Mouse (Mus musculus) ES-E14 (cell line): ENCODE measurements around the gene Dnajc25. TPM values are rescaled to one million over a fixed set of nuclear protein-coding genes. Genes with fewer than 3 reads are reported as not detected.

Experiments
- DNase-seq: peaks from one replicate; pipeline ENCODE4 v3.0.0-alpha.2; 2013; ENCODE audit warnings: low read depth, low spot score
- H3K27ac ChIP-seq: 2 replicates; pipeline ENCODE4 v1.5.1; 2012; ENCODE audit warnings: low read depth, mild to moderate bottlenecking, low read length, moderate library complexity, mixed read lengths; ENCODE audit not compliant: poor library complexity, insufficient read depth, severe bottlenecking
- H3K36me3 ChIP-seq: 2 replicates; pipeline ENCODE4 v1.6.1; 2012; ENCODE audit warnings: mild to moderate bottlenecking, low read length, moderate library complexity, mixed read lengths; ENCODE audit not compliant: control insufficient read depth, poor library complexity, insufficient read depth, severe bottlenecking
- H3K4me1 ChIP-seq, 2 experiments: fragments of 150-350 bp in 1 of 2; sonication (generic) in 1 of 2; 2 replicates each; pipeline ENCODE4 v1.6.1; 2012; ENCODE audit warnings: low read length in 2 of 2, mild to moderate bottlenecking in 1 of 2, mixed read lengths in 1 of 2; ENCODE audit not compliant: control insufficient read depth in 2 of 2, insufficient read depth in 2 of 2, poor library complexity in 1 of 2
- H3K4me3 ChIP-seq, 2 experiments: fragments of 150-350 bp in 1 of 2; sonication (generic) in 1 of 2; 2 replicates each; pipeline ENCODE4 v1.5.1; 2012; ENCODE audit warnings: low read length in 2 of 2, low read depth in 1 of 2, mild to moderate bottlenecking in 1 of 2, mixed read lengths in 1 of 2; ENCODE audit not compliant: insufficient read depth in 1 of 2, poor library complexity in 1 of 2, severe bottlenecking in 1 of 2
- H3K9ac ChIP-seq: 2 replicates; pipeline ENCODE4 v1.6.1; 2012; ENCODE audit warnings: low read depth, mild to moderate bottlenecking, low read length, mixed read lengths; ENCODE audit not compliant: poor library complexity, insufficient read depth, severe bottlenecking
- H3K9me3 ChIP-seq: fragments of 150-350 bp; sonication (generic); 2 replicates; pipeline ENCODE4 v1.6.1; 2012; ENCODE audit warnings: low read depth, mild to moderate bottlenecking, low read length; ENCODE audit not compliant: control insufficient read depth, insufficient read depth
- CHD2 ChIP-seq: IDR thresholded peaks from 2 replicates; pipeline ENCODE4 v1.6.1; 2014; ENCODE audit warnings: mild to moderate bottlenecking, low read depth, low read length, inconsistent platforms
- HCFC1 ChIP-seq: IDR thresholded peaks from 2 replicates; pipeline ENCODE4 v1.6.1; 2012; ENCODE audit warnings: low read length, inconsistent platforms, borderline replicate concordance; ENCODE audit not compliant: insufficient read depth
- MAFK ChIP-seq: IDR thresholded peaks from 2 replicates; pipeline ENCODE4 v1.6.1; 2014; ENCODE audit warnings: mild to moderate bottlenecking, low read depth, low read length, inconsistent platforms; ENCODE audit not compliant: insufficient read depth
- ZC3H11A ChIP-seq: IDR thresholded peaks from 2 replicates; pipeline ENCODE4 v1.6.1; 2012; ENCODE audit warnings: low read depth, mild to moderate bottlenecking, inconsistent platforms, low read length, borderline replicate concordance
- ZNF384 ChIP-seq: IDR thresholded peaks from 2 replicates; pipeline ENCODE4 v1.6.1; 2012; ENCODE audit warnings: low read depth, low read length, inconsistent platforms
- in situ Hi-C, 2 experiments: fragments of 600-800 bp; cut with MboI; formaldehyde crosslinking; loops; one replicate each; pipeline ENCODE4 v1.15.1; 2025; ENCODE audit warnings: low sequenced_read_pairs in 2 of 2, inconsistent platforms in 1 of 2; ENCODE audit not compliant: unreplicated experiment in 2 of 2
- total RNA-seq: library from RNA; depleted of rRNA; stranded (reverse); fragments of 300-350 nt; gene quantifications from 2 replicates; pipeline ENCODE4 v1.2.3, GENCODE M21; 2012

Gene Dnajc25
- total RNA-seq, 1 experiment = 12.0 TPM

DNA sequence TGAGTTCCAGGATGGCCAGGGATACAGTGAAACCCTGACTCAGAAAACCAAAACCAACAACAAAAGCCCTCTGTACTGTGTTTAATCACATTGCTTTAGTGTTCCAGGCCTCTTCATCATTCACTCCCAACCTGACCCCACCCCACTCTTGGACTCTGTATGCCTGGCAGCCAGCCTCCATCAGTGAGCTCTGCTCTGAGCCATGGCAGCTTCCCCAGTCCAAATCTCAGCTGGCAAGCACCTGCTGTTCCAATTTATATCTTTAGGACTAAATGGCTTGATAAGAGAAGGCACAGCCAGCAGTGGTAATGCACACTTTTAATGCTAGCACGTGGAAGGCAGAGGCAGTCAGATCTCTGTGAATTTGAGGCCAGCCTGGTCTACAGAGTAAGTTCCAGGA, 29.7 kb upstream of the Dnajc25 start:
- H3K4me3 ChIP-seq = no peak overlapping the region
- in situ Hi-C loops = no loop called here
- TF ChIP-seq ZC3H11A (no peak), CHD2 (no peak), MAFK (no peak), HCFC1 (no peak), ZNF384 (no peak)

DNA sequence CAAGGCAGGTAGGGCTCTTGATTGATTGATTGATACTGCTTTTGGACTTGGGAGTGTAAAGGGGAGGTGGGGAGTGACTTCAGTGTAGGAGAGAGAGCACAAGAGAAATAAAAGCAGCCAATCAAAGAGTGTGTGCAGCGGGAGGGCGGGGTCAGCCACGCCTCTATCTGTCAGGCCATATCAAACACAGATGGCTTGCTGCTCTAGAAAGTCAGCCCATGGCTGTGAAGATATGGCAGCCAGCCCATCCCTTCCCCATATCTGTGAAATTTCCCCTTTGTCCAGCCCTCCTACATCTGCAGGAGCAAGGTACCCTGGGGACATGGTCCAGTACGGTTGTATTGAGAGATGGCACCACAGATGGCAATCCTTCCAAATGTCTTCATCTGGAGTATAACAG, 24.2 kb upstream of the Dnajc25 start:
- Histone ChIP-seq H3K4me3 (no peak overlapping the region), H3K36me3 (no peaks in the 10 kb centered on the region; the same call in 1 of the 2 replicates), H3K4me1 (no peaks in the 10 kb centered on the region), H3K9me3 (no peaks in the 10 kb centered on the region), H3K9ac (no peak overlapping the region), H3K27ac (no peak overlapping the region)
- in situ Hi-C loops = no loop called here
- TF ChIP-seq ZC3H11A (no peak), HCFC1 (no peak), MAFK (no peak), CHD2 (no peak), ZNF384 (no peak)
- no peak for DNase-seq

More for the DNA sequence above, 29.7 kb upstream of the Dnajc25 start:
- H3K9ac ChIP-seq = no peak overlapping the region
- no peak overlapping the region for H3K27ac ChIP-seq
- no peaks in the 10 kb centered on the region; the same call in 1 of the 2 replicates for H3K36me3 ChIP-seq
- DNase-seq = no peak
- H3K4me1 ChIP-seq = no peaks in the 10 kb centered on the region
- H3K9me3 ChIP-seq = no peaks in the 10 kb centered on the region

DNA sequence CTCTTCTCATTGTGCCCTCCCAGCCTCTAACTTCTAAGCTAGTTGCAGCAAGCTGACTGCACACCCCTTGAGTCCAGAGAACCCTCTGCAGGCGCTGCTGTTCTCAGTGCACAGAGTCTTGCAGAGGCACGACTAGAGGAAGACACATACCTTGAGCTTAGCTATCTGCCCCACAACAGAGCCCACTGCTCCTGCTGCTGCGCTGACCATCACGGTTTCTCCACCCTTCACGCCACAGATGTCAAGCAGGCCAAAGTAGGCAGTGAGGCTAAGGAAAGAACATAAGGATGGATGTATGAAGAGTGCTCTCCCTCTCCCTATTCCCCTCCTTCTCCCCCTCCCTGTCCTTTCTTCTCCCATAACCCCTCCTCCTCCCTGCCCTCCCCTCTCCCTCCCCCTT, 19.2 kb upstream of the Dnajc25 start:
- TF ChIP-seq CHD2 (no peak), MAFK (no peak)
- no peak overlapping the region for H3K4me3 ChIP-seq
- H3K9ac ChIP-seq = no peak overlapping the region
- H3K36me3 ChIP-seq = no peaks in the 10 kb centered on the region; the same call in 1 of the 2 replicates
- no peaks in the 10 kb centered on the region for H3K4me1 ChIP-seq
- H3K9me3 ChIP-seq = no peaks in the 10 kb centered on the region
- H3K27ac ChIP-seq = no peak overlapping the region
- no peak for DNase-seq
- in situ Hi-C loops = no loop called here

DNA sequence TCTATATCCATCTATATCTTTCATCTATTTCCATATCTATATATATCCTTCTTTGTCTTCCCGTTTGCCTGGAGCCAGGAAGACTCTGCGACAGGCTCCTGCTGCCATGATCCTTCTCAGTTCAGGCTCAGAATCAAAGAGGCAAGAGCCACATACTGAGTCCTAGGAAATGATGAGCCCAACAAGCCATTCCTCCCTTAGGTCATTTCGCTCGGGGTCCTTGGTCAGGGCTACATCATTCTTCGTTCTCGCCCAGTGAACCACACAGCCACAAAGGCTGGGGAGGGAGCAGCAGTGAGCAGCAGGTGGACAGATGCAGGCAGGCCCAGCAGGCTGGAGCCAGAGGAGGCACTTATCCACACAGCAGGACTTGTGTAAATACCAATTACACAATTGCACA, 13.4 kb upstream of the Dnajc25 start:
- peaks cover 0 to 5% of the 10 kb centered on the region in 2 experiments; a peak in 1 of 4 replicates for H3K4me1 ChIP-seq
- H3K36me3 ChIP-seq = peaks cover 5% of the 10 kb centered on the region; the same call in 1 of the 2 replicates
- H3K27ac ChIP-seq = no peak overlapping the region
- in situ Hi-C loops = no loop called here
- no peaks in the 10 kb centered on the region for H3K9me3 ChIP-seq
- no peak overlapping the region for H3K4me3 ChIP-seq
- no peak for TF ChIP-seq CHD2
- TF ChIP-seq ZNF384 = no peak
- TF ChIP-seq ZC3H11A = no peak
- no peak for TF ChIP-seq MAFK
- TF ChIP-seq HCFC1 = no peak
- H3K9ac ChIP-seq = no peak overlapping the region
- DNase-seq = no peak

DNA sequence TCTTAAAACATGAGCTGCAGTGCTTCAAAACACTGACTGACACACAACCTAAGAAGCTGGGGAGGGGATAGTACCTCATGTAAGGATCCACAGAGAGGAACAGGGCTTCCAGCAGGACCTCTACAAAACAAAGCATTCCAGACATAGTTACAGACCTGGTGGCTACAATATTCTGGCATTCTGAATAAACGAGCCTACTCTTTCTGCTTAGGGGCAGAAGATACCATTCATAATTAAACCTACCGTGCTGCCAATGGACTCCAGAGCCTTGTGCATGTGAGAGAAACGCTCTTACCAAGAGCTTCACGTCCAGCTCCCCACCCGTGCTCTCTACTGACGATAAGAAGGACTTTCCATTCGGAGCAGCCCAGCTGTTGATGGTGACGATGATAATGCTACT, 12.1 kb upstream of the Dnajc25 start:
- H3K4me1 ChIP-seq = peaks cover 0 to 11% of the 10 kb centered on the region in 2 experiments; a peak in 2 of 4 replicates
- H3K9ac ChIP-seq = no peak overlapping the region
- H3K4me3 ChIP-seq = no peak overlapping the region
- no peak overlapping the region for H3K27ac ChIP-seq
- DNase-seq = no peak
- peaks cover 5% of the 10 kb centered on the region; the same call in 1 of the 2 replicates for H3K36me3 ChIP-seq
- in situ Hi-C loops = no loop called here
- H3K9me3 ChIP-seq = no peaks in the 10 kb centered on the region
- no peak for TF ChIP-seq ZNF384
- TF ChIP-seq HCFC1 = no peak
- no peak for TF ChIP-seq ZC3H11A
